Mouse (Mus musculus) CH12.LX (cell line): ENCODE data around the gene Abhd6. TPM values are rescaled to one million over a fixed set of nuclear protein-coding genes. Genes with fewer than 3 reads are reported as not detected.

Experiments used
- DNase-seq: peaks from one replicate; pipeline ENCODE4 v3.0.0-alpha.2; 2013; ENCODE audit errors: extremely low read depth
- H3K27ac ChIP-seq: 2 replicates; pipeline ENCODE4 v1.5.1; 2012; ENCODE audit warnings: low read depth, mild to moderate bottlenecking, control low read depth, moderate library complexity; ENCODE audit not compliant: insufficient read depth
- H3K27me3 ChIP-seq: replicated peaks from 2 replicates; pipeline ENCODE3; 2012; ENCODE audit warnings: inconsistent platforms
- H3K36me3 ChIP-seq, 2 experiments: replicated peaks in 1 of 2; 2 replicates each; pipeline versions ENCODE3 to v1.6.1; 2012; ENCODE audit warnings: inconsistent platforms in 1 of 2, low read length in 1 of 2, mild to moderate bottlenecking in 1 of 2, mixed read lengths in 1 of 2, moderate library complexity in 1 of 2; ENCODE audit not compliant: control insufficient read depth in 1 of 2, insufficient read depth in 1 of 2
- H3K4me1 ChIP-seq, 2 experiments: 2 replicates each; pipeline ENCODE4 v1.6.1; 2012; ENCODE audit warnings: inconsistent platforms in 1 of 2, moderate library complexity in 1 of 2; ENCODE audit not compliant: insufficient read depth in 2 of 2, control insufficient read depth in 1 of 2
- H3K4me2 ChIP-seq: 2 replicates; pipeline ENCODE4 v1.6.1; 2012; ENCODE audit warnings: low read depth, mild to moderate bottlenecking, control low read depth; ENCODE audit not compliant: poor library complexity, insufficient read depth, severe bottlenecking
- H3K4me3 ChIP-seq, 3 experiments: fragments of 150-350 bp in 1 of 3; sonication (generic) in 1 of 3; replicated peaks in 1 of 3; 2 replicates each; pipeline versions ENCODE3 to v1.5.1; 2011 to 2012; ENCODE audit warnings: low read depth in 2 of 3, low read length in 2 of 3, mild to moderate bottlenecking in 2 of 3, moderate library complexity in 2 of 3, control low read depth in 1 of 3, improper control_type of control experiment in 1 of 3, inconsistent platforms in 1 of 3, mixed read lengths in 1 of 3; ENCODE audit not compliant: poor library complexity in 1 of 3
- H3K79me2 ChIP-seq: replicated peaks from 2 replicates; pipeline ENCODE4 v1.6.1; 2012; ENCODE audit warnings: mild to moderate bottlenecking, moderate library complexity; ENCODE audit not compliant: control insufficient read depth, poor library complexity, insufficient read depth, severe bottlenecking; ENCODE audit errors: extremely low read depth
- H3K9ac ChIP-seq: 2 replicates; pipeline ENCODE4 v1.6.1; 2012; ENCODE audit warnings: low read depth, mild to moderate bottlenecking, control low read depth, moderate library complexity; ENCODE audit not compliant: insufficient read depth
- H3K9me3 ChIP-seq: replicated peaks from 2 replicates; pipeline ENCODE3; 2012; ENCODE audit warnings: low read length, inconsistent platforms, mixed read lengths
- BHLHE40 ChIP-seq: IDR thresholded peaks from 2 replicates; pipeline ENCODE4 v1.6.1; 2011; ENCODE audit warnings: mild to moderate bottlenecking, low read depth, low read length, improper control_type of control experiment
- CHD1 ChIP-seq: IDR thresholded peaks from 2 replicates; pipeline ENCODE4 v1.6.1; 2012; ENCODE audit warnings: low read depth, low read length, improper control_type of control experiment, inconsistent platforms
- CHD2 ChIP-seq: IDR thresholded peaks from 2 replicates; pipeline ENCODE4 v1.6.1; 2011; ENCODE audit warnings: low read length, improper control_type of control experiment
- E2F4 ChIP-seq: IDR thresholded peaks from 2 replicates; pipeline ENCODE4 v1.6.1; 2011; ENCODE audit warnings: low read depth, low read length, improper control_type of control experiment; ENCODE audit not compliant: insufficient replicate concordance
- ELF1 ChIP-seq: IDR thresholded peaks from 2 replicates; pipeline ENCODE4 v1.6.1; 2014; ENCODE audit warnings: low read depth, mild to moderate bottlenecking, inconsistent platforms, low read length, improper control_type of control experiment
- EP300 ChIP-seq: IDR thresholded peaks from 2 replicates; pipeline ENCODE4 v1.6.1; 2011; ENCODE audit warnings: low read length, improper control_type of control experiment
- ETS1 ChIP-seq: conservative IDR thresholded peaks from 2 replicates; pipeline ENCODE4 v1.6.1; 2012; ENCODE audit warnings: low read depth, mild to moderate bottlenecking, inconsistent platforms, low read length, improper control_type of control experiment, moderate library complexity
- GABPA ChIP-seq: IDR thresholded peaks from 2 replicates; pipeline ENCODE4 v1.6.1; 2012; ENCODE audit warnings: low read depth, low read length, improper control_type of control experiment, inconsistent platforms; ENCODE audit not compliant: insufficient replicate concordance
- HCFC1 ChIP-seq: IDR thresholded peaks from 2 replicates; pipeline ENCODE4 v1.6.1; 2012; ENCODE audit warnings: low read depth, mild to moderate bottlenecking, inconsistent platforms, low read length, improper control_type of control experiment
- IRF4 ChIP-seq: IDR thresholded peaks from 2 replicates; pipeline ENCODE4 v1.6.1; 2014; ENCODE audit warnings: low read depth, mild to moderate bottlenecking, inconsistent platforms, low read length, improper control_type of control experiment
- JUND ChIP-seq: conservative IDR thresholded peaks from 2 replicates; pipeline ENCODE4 v1.6.1; 2011; ENCODE audit warnings: low read depth, low read length, improper control_type of control experiment
- MAFK ChIP-seq: IDR thresholded peaks from 2 replicates; pipeline ENCODE4 v1.6.1; 2011; ENCODE audit warnings: low read length, improper control_type of control experiment; ENCODE audit not compliant: insufficient replicate concordance
- MAX ChIP-seq: IDR thresholded peaks from 2 replicates; pipeline ENCODE4 v1.6.1; 2011; ENCODE audit warnings: low read length, improper control_type of control experiment
- MEF2A ChIP-seq: IDR thresholded peaks from 2 replicates; pipeline ENCODE4 v1.6.1; 2014; ENCODE audit warnings: low read depth, mild to moderate bottlenecking, inconsistent platforms, low read length, improper control_type of control experiment, borderline replicate concordance
- MXI1 ChIP-seq: IDR thresholded peaks from 2 replicates; pipeline ENCODE4 v1.6.1; 2011; ENCODE audit warnings: mild to moderate bottlenecking, low read depth, low read length, improper control_type of control experiment
- PAX5 ChIP-seq: IDR thresholded peaks from 2 replicates; pipeline ENCODE4 v1.6.1; 2012; ENCODE audit warnings: low read length, inconsistent platforms, mixed read lengths
- POLR2A ChIP-seq: IDR thresholded peaks from 2 replicates; pipeline ENCODE4 v1.6.1; 2011; ENCODE audit warnings: low read depth, mild to moderate bottlenecking, improper control_type of control experiment, low read length
- POLR2AphosphoS2 ChIP-seq: IDR thresholded peaks from 2 replicates; pipeline ENCODE4 v1.6.1; 2011; ENCODE audit warnings: low read depth, low read length, improper control_type of control experiment
- RAD21 ChIP-seq: IDR thresholded peaks from 2 replicates; pipeline ENCODE4 v1.6.1; 2011; ENCODE audit warnings: low read depth, mild to moderate bottlenecking, low read length, improper control_type of control experiment, moderate library complexity
- RCOR1 ChIP-seq: conservative IDR thresholded peaks from 2 replicates; pipeline ENCODE4 v1.6.1; 2012; ENCODE audit warnings: low read depth, mild to moderate bottlenecking, inconsistent platforms, low read length, improper control_type of control experiment
- SIN3A ChIP-seq: IDR thresholded peaks from 2 replicates; pipeline ENCODE4 v1.6.1; 2012; ENCODE audit warnings: low read length, improper control_type of control experiment, inconsistent platforms
- USF1 ChIP-seq: IDR thresholded peaks from 2 replicates; pipeline ENCODE4 v1.6.1; 2014; ENCODE audit warnings: low read depth, mild to moderate bottlenecking, inconsistent platforms, low read length, improper control_type of control experiment
- ZKSCAN1 ChIP-seq: IDR thresholded peaks from 2 replicates; pipeline ENCODE4 v1.6.1; 2012; ENCODE audit warnings: low read depth, inconsistent platforms, low read length, improper control_type of control experiment, borderline replicate concordance
- dilution Hi-C: fragments of 300-500 bp; cut with MboI; formaldehyde crosslinking; loops from 2 replicates; pipeline ENCODE4 v1.14.3; 2020; ENCODE audit warnings: low sequenced_read_pairs; ENCODE audit not compliant: extremely low pct_unique_long_range_greater_than_20kb, extremely low pct_ligation_motif_present
- in situ Hi-C: fragments of 300-500 bp; cut with MboI; formaldehyde crosslinking; loops from 3 replicates; pipeline ENCODE4 v1.14.3; 2019; ENCODE audit warnings: low sequenced_read_pairs, low pct_ligation_motif_present, low pct_unique_long_range_greater_than_20kb, mixed read lengths
- polyA plus RNA-seq: library from polyadenylated mRNA; unstranded; fragments of >175 nt; gene quantifications from 2 replicates; pipeline ENCODE4 v1.2.1, GENCODE M21; 2012; ENCODE audit warnings: low read depth; ENCODE audit not compliant: insufficient read length
- total RNA-seq, 2 experiments: library from RNA; depleted of rRNA; stranded (reverse); fragments of 300-350 nt in 1 of 2; fragments of >200 nt in 1 of 2; gene quantifications; 2 replicates each; pipeline ENCODE4 v1.2.3; 2012 to 2014

Abhd6 gene
- total and polyA plus RNA-seq, 3 experiments = 31.9 to 55.9 (median 36.0) TPM

GRCm38 (mm10) chr14:8028086-8028485 is 25.4 kb downstream of the Abhd6 start:
- no peak overlapping the region for H3K27ac ChIP-seq
- no peak for DNase-seq
- no peaks in the 10 kb centered on the region for H3K9me3 ChIP-seq
- TF ChIP-seq CHD1 = no peak
- TF ChIP-seq GABPA = no peak
- TF ChIP-seq POLR2A = no peak
- no peak for TF ChIP-seq RAD21
- TF ChIP-seq USF1 = no peak
- no peak for TF ChIP-seq MXI1
- TF ChIP-seq RCOR1 = no peak
- no peak for TF ChIP-seq PAX5
- TF ChIP-seq CHD2 = no peak
- TF ChIP-seq IRF4 = no peak
- no peak for TF ChIP-seq SIN3A
- TF ChIP-seq JUND = no peak
- no peak for TF ChIP-seq ZKSCAN1
- no peak for TF ChIP-seq ETS1
- TF ChIP-seq E2F4 = no peak
- TF ChIP-seq EP300 = no peak
- no peak for TF ChIP-seq MEF2A
- TF ChIP-seq POLR2AphosphoS2 = no peak
- TF ChIP-seq MAX = no peak
- no peak for TF ChIP-seq MAFK
- TF ChIP-seq, all 38 proteins: peak for 0
- in situ Hi-C loops (no loop called here), dilution Hi-C loops (no loop called here)
- Histone ChIP-seq H3K9ac (no peak overlapping the region), H3K27me3 (no peaks in the 10 kb centered on the region), H3K36me3 (peaks cover 0 to 61% of the 10 kb centered on the region in 2 experiments), H3K79me2 (no peaks in the 10 kb centered on the region), H3K4me3 (no peak overlapping the region), H3K4me1 (peaks cover 17 to 47% of the 10 kb centered on the region in 2 experiments), H3K4me2 (no peak overlapping the region)

GRCm38 (mm10) chr14:8029752-8030151 is 27.1 kb downstream of the Abhd6 start:
- peaks cover 15 to 33% of the 10 kb centered on the region in 2 experiments for H3K4me1 ChIP-seq
- no peak overlapping the region for H3K27ac ChIP-seq
- in situ Hi-C loops (no loop called here), dilution Hi-C loops (no loop called here)
- H3K4me3 ChIP-seq = no peak overlapping the region
- no peak overlapping the region for H3K9ac ChIP-seq
- no peaks in the 10 kb centered on the region for H3K27me3 ChIP-seq
- no peak overlapping the region for H3K4me2 ChIP-seq
- DNase-seq = no peak
- no peak for TF ChIP-seq BHLHE40
- TF ChIP-seq HCFC1 = no peak
- TF ChIP-seq IRF4 = no peak
- no peak for TF ChIP-seq RCOR1
- TF ChIP-seq CHD1 = no peak
- no peak for TF ChIP-seq CHD2
- TF ChIP-seq ELF1 = no peak
- no peak for TF ChIP-seq MEF2A
- no peak for TF ChIP-seq USF1
- TF ChIP-seq MAX = no peak
- TF ChIP-seq, all 38 proteins: peak for 0
- Histone ChIP-seq H3K79me2 (no peaks in the 10 kb centered on the region), H3K36me3 (peaks cover 0 to 62% of the 10 kb centered on the region in 2 experiments), H3K9me3 (no peaks in the 10 kb centered on the region)
